In the genomic region with DNA sequence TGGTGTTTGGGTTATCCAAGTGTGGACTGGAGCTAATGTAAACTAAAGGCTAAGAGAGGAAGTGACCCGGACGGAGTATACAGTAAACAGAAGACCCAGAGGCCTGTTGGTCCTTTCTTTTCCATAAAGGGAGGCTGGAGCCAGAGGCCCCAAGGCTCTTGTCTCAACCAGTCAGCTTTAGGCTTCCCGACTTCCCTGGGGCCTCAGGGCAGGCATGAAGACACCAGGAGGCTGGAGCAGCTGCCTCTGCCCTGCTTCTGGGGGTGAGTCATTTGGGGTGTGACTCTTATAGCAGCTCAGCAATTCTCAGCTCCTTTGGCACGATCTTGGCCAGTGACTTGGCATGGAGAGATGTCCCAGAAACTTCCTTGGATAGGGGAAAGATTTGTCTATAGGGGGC, we compare ENCODE assay signal across 9 mouse cellular contexts.
A peak's percentile ranks its signal among the peaks of the same experiment; 100 is the strongest.
DNase-seq lines count a peak whose midpoint lies in the region; ATAC-seq and TF ChIP-seq lines count a peak whose summit lies in the region.
"Had no signal": no experiment of that assay in that cellular context is flagged by ENCODE, and none has a peak within 500 bp of the region (broad histone marks: within the 10 kb centered on the region; RNA-seq: fewer than 3 reads in every experiment).

No protein-coding gene starts in this region.

- no peak overlapping the region for H3K4me2 ChIP-seq in stomach, embryonic 16.5 days (ENCODE audit: low read depth, low read length)

- no peak overlapping the region for H3K4me3 ChIP-seq in spleen, adult 2 months (ENCODE audit: extremely low read depth, insufficient read depth, insufficient read length)
- no peak overlapping the region for H3K4me3 ChIP-seq in stomach, embryonic 16.5 days (replicated peaks; ENCODE audit: low read length)
- H3K4me3 ChIP-seq in thymus, adult 2 months (ENCODE audit: control insufficient read depth, insufficient read depth, low read length), result no peak overlapping the region

- no peaks in the 10 kb centered on the region for H3K27me3 ChIP-seq in spleen, adult 2 months (ENCODE audit: control insufficient read depth, insufficient read depth, low read length)
- H3K27me3 ChIP-seq in stomach, embryonic 16.5 days (ENCODE audit: control insufficient read depth, insufficient read depth, low read length), result no peaks in the 10 kb centered on the region
- no peaks in the 10 kb centered on the region for H3K27me3 ChIP-seq in thymus, adult 2 months (ENCODE audit: control insufficient read depth, insufficient read depth, low read length)

- DNase-seq in adrenal gland, adult 2 months, result peak; percentile 61
- DNase-seq in adrenal gland, postnatal 4 days (ENCODE audit: low spot score in 2 of 2), result no peak
- DNase-seq in spleen, adult 2 months (ENCODE audit: low read depth in 1 of 2, low spot score in 2 of 2), result no peak
- no peak for DNase-seq in spleen, postnatal 4 days (ENCODE audit: low spot score in 2 of 2)
- peak; percentile 50 for DNase-seq in heart, postnatal 4 days
- no peak for DNase-seq in thymus, adult 2 months
- DNase-seq in embryo, embryonic 11 days, result no peak
- DNase-seq: adrenal gland, postnatal 25 days had no signal

- no peaks in the 10 kb centered on the region for H3K9me3 ChIP-seq in stomach, embryonic 16.5 days (replicated peaks; ENCODE audit: control insufficient read depth, low read length)

- H3K4me1 ChIP-seq in spleen, adult 2 months (ENCODE audit: control insufficient read depth, insufficient read depth, insufficient read length), result no peaks in the 10 kb centered on the region
- H3K4me1 ChIP-seq in stomach, embryonic 16.5 days (ENCODE audit: control insufficient read depth, insufficient read depth, low read length), result peaks cover 31% of the 10 kb centered on the region
- H3K4me1 ChIP-seq in thymus, adult 2 months (replicated peaks; ENCODE audit: control insufficient read depth, insufficient read depth, low read length), result no peaks in the 10 kb centered on the region

- 73% methylated on average over 4 of the region's 4 CpGs for WGBS in spleen, adult 2 months
- 11% methylated on average over 4 of the region's 4 CpGs for WGBS in stomach, embryonic 16.5 days
- 84% methylated on average over 4 of the region's 4 CpGs for WGBS in thymus, adult 2 months

- no peaks in the 10 kb centered on the region for H3K36me3 ChIP-seq in spleen, adult 2 months (ENCODE audit: control insufficient read depth, insufficient read depth, low read length)
- no peaks in the 10 kb centered on the region for H3K36me3 ChIP-seq in stomach, embryonic 16.5 days (ENCODE audit: control insufficient read depth, insufficient read depth, low read length)
- no peaks in the 10 kb centered on the region for H3K36me3 ChIP-seq in thymus, adult 2 months (ENCODE audit: control insufficient read depth, insufficient read depth, low read length)

- peak overlapping the region; percentile 40; the same call in 1 of the 2 replicates for H3K9ac ChIP-seq in stomach, embryonic 16.5 days (ENCODE audit: low read length)

- TF ChIP-seq CTCF in spleen, adult 2 months (IDR thresholded peaks at IDR 0.05; ENCODE audit: extremely low read depth, insufficient read depth, insufficient read length, insufficient replicate concordance), result no peak
- TF ChIP-seq CTCF in thymus, adult 2 months (IDR thresholded peaks at IDR 0.05; ENCODE audit: borderline replicate concordance, control insufficient read depth, extremely low read depth, insufficient read depth, low read length, poor library complexity), result no peak

- peak; percentile 70 for ATAC-seq in stomach, embryonic 16.5 days (ENCODE audit: insufficient read depth, low FRiP score)

- peak overlapping the region; percentile 7; the same call in 1 of the 2 replicates for H3K27ac ChIP-seq in spleen, adult 2 months (ENCODE audit: insufficient read depth, low read length)
- H3K27ac ChIP-seq in stomach, embryonic 16.5 days (ENCODE audit: low read length), result peak overlapping the region; percentile 85
- no peak overlapping the region for H3K27ac ChIP-seq in thymus, adult 2 months (ENCODE audit: control insufficient read depth, insufficient read depth, low read length)

- no peak for TF ChIP-seq POLR2A in spleen, adult 2 months (IDR thresholded peaks at IDR 0.05; ENCODE audit: low read depth, low read length)
- TF ChIP-seq POLR2A in thymus, adult 2 months (IDR thresholded peaks at IDR 0.05; ENCODE audit: control insufficient read depth, extremely low read depth, insufficient read depth, low read length, poor library complexity), result no peak

Comparison
In these comparisons a context has a peak if more than half of its experiments do, and no peak if none do; other contexts are left out.
1. DNase-seq: peak in adrenal gland, adult 2 months (single experiment) and heart, postnatal 4 days (single experiment); none in adrenal gland, postnatal 4 days (0 of 2), spleen, adult 2 months (0 of 2), spleen, postnatal 4 days (0 of 2), thymus, adult 2 months (single experiment) and embryo, embryonic 11 days (single experiment).